Mouse (Mus musculus) midbrain, embryonic 11.5 days (tissue): Measurements from ENCODE around the gene Castor1. TPM values are rescaled to one million over a fixed set of nuclear protein-coding genes. Genes with fewer than 3 reads are reported as not detected.

Experiments used
- ATAC-seq: fragments of 200-750 bp; cut with Nextera tagmentation; 2 replicates; pipeline ENCODE4 v1.8.0; 2017; ENCODE audit warnings: moderate TSS enrichment, moderate library complexity; ENCODE audit not compliant: low FRiP score
- DNase-seq: peaks from one replicate; pipeline ENCODE4 v3.0.0; 2015; ENCODE audit warnings: low spot score; ENCODE audit errors: missing footprints
- H3K27ac ChIP-seq: fragments of 300-500 bp; sonication (generic); 2 replicates; pipeline ENCODE4 v1.5.1; 2014; ENCODE audit warnings: low read depth, low read length
- H3K27me3 ChIP-seq: fragments of 300-500 bp; sonication (generic); 2 replicates; pipeline ENCODE4 v1.6.1; 2014; ENCODE audit warnings: mild to moderate bottlenecking, low read length, moderate library complexity, mixed read lengths; ENCODE audit not compliant: control insufficient read depth, insufficient read depth
- H3K36me3 ChIP-seq: fragments of 300-500 bp; sonication (generic); 2 replicates; pipeline ENCODE4 v1.6.1; 2014; ENCODE audit warnings: mild to moderate bottlenecking, low read length, moderate library complexity, mixed read lengths; ENCODE audit not compliant: control insufficient read depth, insufficient read depth
- H3K4me1 ChIP-seq: fragments of 300-500 bp; sonication (generic); 2 replicates; pipeline ENCODE4 v1.6.1; 2014; ENCODE audit warnings: low read length; ENCODE audit not compliant: control insufficient read depth, insufficient read depth
- H3K4me2 ChIP-seq: fragments of 300-500 bp; sonication (generic); 2 replicates; pipeline ENCODE4 v1.6.1; 2014; ENCODE audit warnings: mild to moderate bottlenecking, moderate library complexity
- H3K4me3 ChIP-seq: fragments of 300-500 bp; sonication (generic); 2 replicates; pipeline ENCODE4 v1.5.1; 2014; ENCODE audit warnings: low read depth, low read length
- H3K9ac ChIP-seq: fragments of 300-500 bp; sonication (generic); 2 replicates; pipeline ENCODE4 v1.6.1; 2014; ENCODE audit warnings: low read length
- H3K9me3 ChIP-seq: fragments of 300-500 bp; sonication (generic); 2 replicates; pipeline ENCODE4 v1.6.1; 2016; ENCODE audit warnings: low read length; ENCODE audit not compliant: control insufficient read depth
- WGBS: fragments of 180-500 bp; shearing (Covaris S2); extraction: QIAGEN DNeasy Blood & Tissue Kit; methylation state at CpG from one replicate; pipeline ENCODE4 v1.1.7; 2014; 5-methylcytosine and 5-hydroxymethylcytosine counted together
- polyA plus RNA-seq: library from polyadenylated mRNA; unstranded; fragments of >200 nt; fragmentation: Nextera tagmentation; extraction: Ambion mirVana; gene quantifications from 2 replicates; pipeline ENCODE4 v1.2.1, GENCODE M21; 2014

Castor1 gene
- polyA plus RNA-seq, 1 experiment from 2014 or later: 2.7 TPM

DNA sequence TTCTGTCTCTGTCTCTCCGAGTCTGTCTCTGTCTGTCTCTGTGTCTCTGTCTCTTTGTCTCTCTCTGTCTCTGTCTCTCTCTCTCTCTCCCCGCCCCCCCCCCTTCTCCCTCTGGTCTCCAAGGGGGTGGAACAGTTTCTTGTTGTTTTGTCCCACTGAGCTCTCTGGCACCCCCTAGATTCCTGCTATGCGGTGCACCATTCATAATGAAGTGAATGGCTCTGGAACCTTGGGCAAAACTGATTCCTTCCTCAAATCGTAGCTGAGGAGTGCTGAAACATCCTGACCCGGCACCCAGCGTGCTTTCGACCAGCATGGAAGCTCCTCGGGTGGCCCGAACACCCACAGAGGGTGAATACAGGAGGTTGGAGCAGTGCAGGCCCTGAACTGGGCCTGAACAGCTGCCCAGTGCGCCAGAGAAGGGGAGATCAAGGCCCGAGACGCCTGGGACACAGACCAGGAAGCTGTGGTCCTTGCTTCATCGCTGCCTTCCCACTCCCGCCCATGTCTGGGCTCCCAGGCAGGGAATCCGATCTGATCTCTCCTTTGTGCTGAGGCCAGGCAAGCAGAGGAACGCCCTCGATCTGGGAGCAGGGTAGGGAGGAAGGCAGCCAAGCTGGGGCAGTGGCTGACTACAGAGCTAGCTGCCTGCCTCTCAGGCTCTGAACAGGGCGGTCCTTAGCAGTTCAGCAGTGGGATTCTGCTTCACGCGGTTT is 52.9 kb downstream of the Castor1 start:
- DNase-seq: no peak
- H3K27ac ChIP-seq: no peak overlapping the region

DNA sequence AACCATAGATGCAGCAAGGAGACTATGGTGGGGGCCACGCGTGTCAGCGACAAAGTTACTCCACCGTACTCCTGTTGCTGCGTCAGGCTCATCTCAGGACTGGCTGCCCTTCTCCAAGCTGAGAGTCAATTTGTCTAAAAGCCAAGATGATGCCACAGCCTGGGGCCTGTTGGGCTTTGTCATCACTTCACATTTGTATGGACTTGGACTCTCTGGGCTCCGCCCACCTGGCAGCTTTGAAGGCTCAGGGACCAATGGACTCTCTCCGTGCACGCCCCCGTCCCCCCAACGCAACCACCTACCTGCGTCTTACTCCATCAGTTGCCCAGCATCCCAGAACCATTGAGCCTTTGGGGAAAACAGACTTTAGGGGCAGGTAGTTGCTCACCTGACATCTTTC is 53.5 kb downstream of the Castor1 start:
- no peak for ATAC-seq
- Histone ChIP-seq H3K4me3 (no peak overlapping the region), H3K27me3 (peaks cover 18% of the 10 kb centered on the region), H3K9me3 (no peaks in the 10 kb centered on the region), H3K4me1 (0 out of 2 replicates have a peak, but pooled peaks cover 5% of the 10 kb centered on the region), H3K27ac (no peak overlapping the region), H3K9ac (no peak overlapping the region), H3K36me3 (no peaks in the 10 kb centered on the region), H3K4me2 (no peak overlapping the region)
- 56% methylated on average over 11 of the region's 11 CpGs for WGBS
- DNase-seq: no peak

More for the DNA sequence above, 52.9 kb downstream of the Castor1 start:
- H3K4me3 ChIP-seq: no peak overlapping the region
- 19% methylated on average over 20 of the region's 20 CpGs for WGBS
- no peak for ATAC-seq
- H3K4me1 ChIP-seq: 0 out of 2 replicates have a peak, but pooled peaks cover 8% of the 10 kb centered on the region
- H3K27me3 ChIP-seq: peaks cover 25% of the 10 kb centered on the region
- H3K9ac ChIP-seq: no peak overlapping the region
- H3K36me3 ChIP-seq: no peaks in the 10 kb centered on the region
- H3K9me3 ChIP-seq: no peaks in the 10 kb centered on the region
- H3K4me2 ChIP-seq: no peak overlapping the region

Other genes starting within 250 kb of the Castor1 start
- gene 4930556J24Rik, start 241.4 kb upstream of the Castor1 start, polyA plus RNA-seq: 0.14 TPM in 1 of 2 replicates, not detected in the other
- gene Gal3st1, start 234.6 kb upstream of the Castor1 start, polyA plus RNA-seq: not detected in 2 replicates
- gene Sec14l4, start 186.8 kb upstream of the Castor1 start, polyA plus RNA-seq: not detected in 2 replicates
- gene Sec14l3, start 153.4 kb upstream of the Castor1 start, polyA plus RNA-seq: not detected in 2 replicates
- gene Mtfp1, start 122.8 kb upstream of the Castor1 start, polyA plus RNA-seq: 5.7 TPM in 2 replicates
- gene Sec14l2, start 94.8 kb upstream of the Castor1 start, polyA plus RNA-seq: 1.9 TPM in 2 replicates
- gene Rnf215, start 83.0 kb upstream of the Castor1 start, polyA plus RNA-seq: 23.5 and 26.7 TPM in 2 replicates
- 2.5 and 3.1 TPM in 2 replicates for gene Ccdc157, start 57.9 kb upstream of the Castor1 start, polyA plus RNA-seq
- gene Sf3a1, start 57.9 kb upstream of the Castor1 start, polyA plus RNA-seq: 92.1 and 93.6 TPM in 2 replicates
- 14.6 and 17.3 TPM in 2 replicates for gene Tbc1d10a, start 31.4 kb upstream of the Castor1 start, polyA plus RNA-seq
- not detected in 2 replicates for gene Osm, start 18.2 kb downstream of the Castor1 start, polyA plus RNA-seq
- gene Lif, start 39.3 kb downstream of the Castor1 start, polyA plus RNA-seq: not detected in 2 replicates
- 0.07 TPM in 1 of 2 replicates, not detected in the other for gene Hormad2, start 222.9 kb downstream of the Castor1 start, polyA plus RNA-seq